In genomic region chr1:135094723-135095122, GRCm38 (mm10) we compare ENCODE assay signal across 23 mouse cellular contexts. TPM values are rescaled to one million over a fixed set of nuclear protein-coding genes. Genes with fewer than 3 reads are reported as not detected.
DNase-seq lines count a peak whose midpoint lies in the region; ATAC-seq and TF ChIP-seq lines count a peak whose summit lies in the region.
"Had no signal": no experiment of that assay in that cellular context is flagged by ENCODE, and none has a peak within 500 bp of the region (broad histone marks: within the 10 kb centered on the region; RNA-seq: fewer than 3 reads in every experiment).

No protein-coding gene starts in this region.

- H3K4me1 ChIP-seq in heart, postnatal 0 days (ENCODE audit: control insufficient read depth, insufficient read depth), result peaks cover 37% of the 10 kb centered on the region
- H3K4me1 ChIP-seq: neural tube, embryonic 15.5 days had no signal

- no peak for TF ChIP-seq CTCF in heart, postnatal 0 days (IDR thresholded peaks at IDR 0.05; ENCODE audit: low read depth)

- peak overlapping the region; percentile 31 for H3K27ac ChIP-seq in heart, postnatal 0 days (ENCODE audit: low read depth)
- H3K27ac ChIP-seq: embryonic facial prominence, embryonic 10.5 days; hindbrain, postnatal 0 days; lung, embryonic 15.5 days; neural tube, embryonic 15.5 days had no signal

- peaks cover 3% of the 10 kb centered on the region; the same call in 1 of the 2 replicates for H3K27me3 ChIP-seq in heart, postnatal 0 days (ENCODE audit: control insufficient read depth, insufficient read depth, low read length)
- H3K27me3 ChIP-seq: neural tube, embryonic 15.5 days had no signal

- 35% methylated on average over 7 of the region's 7 CpGs for WGBS in heart, postnatal 0 days

- no peak for ATAC-seq in heart, postnatal 0 days (ENCODE audit: insufficient read depth, low read depth)
- ATAC-seq in common myeloid progenitor, adult 5-6 weeks (replicated peaks; ENCODE audit: low read depth, poor library complexity, severe bottlenecking), result peak; percentile 42; the same call in 1 of the 2 replicates
- peak; percentile 49 for ATAC-seq in neutrophil, adult 5-6 weeks (ENCODE audit: extremely low read depth, insufficient number of reproducible peaks, low FRiP score, poor library complexity, severe bottlenecking)
- ATAC-seq: forebrain, embryonic 14.5 days; hindbrain, postnatal 0 days had no signal

- H3K36me3 ChIP-seq in heart, postnatal 0 days (replicated peaks; ENCODE audit: control insufficient read depth, insufficient read depth, low read length), result no peaks in the 10 kb centered on the region
- H3K36me3 ChIP-seq: embryonic facial prominence, embryonic 10.5 days; lung, embryonic 15.5 days; neural tube, embryonic 15.5 days had no signal

- no peak for TF ChIP-seq EP300 in heart, postnatal 0 days (IDR thresholded peaks at IDR 0.05; ENCODE audit: low read depth)

- intact Hi-C loops in heart, postnatal 10 days (cut with DNase I), result no loop called here

- H3K4me2 ChIP-seq in heart, postnatal 0 days (ENCODE audit: low read depth, low read length), result no peak overlapping the region
- H3K4me2 ChIP-seq: heart, embryonic 11.5 days; lung, embryonic 15.5 days; midbrain, embryonic 11.5 days; neural tube, embryonic 15.5 days had no signal

- H3K9me3 ChIP-seq in heart, postnatal 0 days (replicated peaks; ENCODE audit: control insufficient read depth, low read length), result no peaks in the 10 kb centered on the region
- H3K9me3 ChIP-seq: embryonic facial prominence, embryonic 10.5 days; lung, embryonic 15.5 days; neural tube, embryonic 15.5 days had no signal

- no peak for DNase-seq in heart, postnatal 0 days (ENCODE audit: low spot score)
- no peak for DNase-seq in heart, postnatal 10 days
- DNase-seq in thymus, postnatal 14 days, result peak; percentile 41
- no peak for DNase-seq in thymus, postnatal 0 days (ENCODE audit: low spot score)
- DNase-seq in adipocyte (ENCODE audit: low spot score), result no peak
- no peak for DNase-seq in right cerebral cortex, adult 18-20 months
- DNase-seq: adrenal gland, adult 8-10 months; cerebellum, adult 11 months; cerebellum, postnatal 14 days; heart, postnatal 4 days; kidney, adult 2 months; kidney, postnatal 14 days; right cerebral cortex, postnatal 4 days; thymus, adult 2 months had no signal

- no peak overlapping the region for H3K9ac ChIP-seq in heart, postnatal 0 days (replicated peaks; ENCODE audit: low read depth, low read length)
- H3K9ac ChIP-seq: lung, embryonic 15.5 days; neural tube, embryonic 15.5 days had no signal

- no peak overlapping the region for H3K4me3 ChIP-seq in heart, postnatal 0 days (ENCODE audit: low read depth, low read length)
- H3K4me3 ChIP-seq: embryonic facial prominence, embryonic 10.5 days; lung, embryonic 15.5 days; neural tube, embryonic 15.5 days had no signal

RNA-seq across cellular contexts. Expression of gene Lgr6, which starts 10.4 kb away (rescaled TPM):
- 8.6 and 17.3 TPM in 2 replicates for total RNA-seq in heart, postnatal 0 days (2014; rRNA removed; ENCODE audit: low replicate concordance)
- 3.8 and 4.5 TPM in 2 replicates for polyA plus RNA-seq in heart, postnatal 0 days (2015; fragmentation: Nextera tagmentation; extraction: Ambion mirVana)
- 10 to 100 TPM; 12.3 to 17.4 TPM for total RNA-seq in heart, postnatal 10 days (2021)
- 0.12 and 0.31 TPM in 2 replicates for polyA plus RNA-seq in thymus, postnatal 0 days (2015; fragmentation: Nextera tagmentation; extraction: Ambion mirVana)
- 0.05 TPM in 1 of 2 replicates, not detected in the other for total RNA-seq in common myeloid progenitor, adult 5-6 weeks (2017)
- not detected in 2 replicates for total RNA-seq in neutrophil, adult 5-6 weeks (2017)

RNA-seq across cellular contexts. Expression of gene Ptpn7, which starts 37.8 kb away (rescaled TPM):
- total RNA-seq in heart, postnatal 0 days (2014; rRNA removed; ENCODE audit: low replicate concordance), result 2.1 and 3.9 TPM in 2 replicates
- polyA plus RNA-seq in heart, postnatal 0 days (2015; fragmentation: Nextera tagmentation; extraction: Ambion mirVana), result 0.22 and 0.30 TPM in 2 replicates
- total RNA-seq in heart, postnatal 10 days (2021), result under 1 TPM; 0.60 to 0.82 TPM
- 108 and 118 TPM in 2 replicates for polyA plus RNA-seq in thymus, postnatal 0 days (2015; fragmentation: Nextera tagmentation; extraction: Ambion mirVana)
- 92.4 and 105 TPM in 2 replicates for total RNA-seq in common myeloid progenitor, adult 5-6 weeks (2017)
- total RNA-seq in neutrophil, adult 5-6 weeks (2017), result 20.7 and 23.2 TPM in 2 replicates

RNA-seq across cellular contexts. Expression of gene Arl8a, which starts 51.9 kb away (rescaled TPM):
- 40.1 and 43.4 TPM in 2 replicates for total RNA-seq in heart, postnatal 0 days (2014; rRNA removed; ENCODE audit: low replicate concordance)
- 31.9 and 35.3 TPM in 2 replicates for polyA plus RNA-seq in heart, postnatal 0 days (2015; fragmentation: Nextera tagmentation; extraction: Ambion mirVana)
- 10 to 100 TPM; 29.9 to 31.8 TPM for total RNA-seq in heart, postnatal 10 days (2021)
- polyA plus RNA-seq in thymus, postnatal 0 days (2015; fragmentation: Nextera tagmentation; extraction: Ambion mirVana), result 32.6 and 34.8 TPM in 2 replicates
- 16.2 and 16.4 TPM in 2 replicates for total RNA-seq in common myeloid progenitor, adult 5-6 weeks (2017)
- total RNA-seq in neutrophil, adult 5-6 weeks (2017), result 94.3 and 106 TPM in 2 replicates
